Mouse (Mus musculus) midbrain, postnatal 0 days (tissue): ENCODE results near the gene Astn2. TPM values are rescaled to one million over a fixed set of nuclear protein-coding genes. Genes with fewer than 3 reads are reported as not detected.

Experiments
- ATAC-seq: fragments of 200-750 bp; cut with Nextera tagmentation; 2 replicates; pipeline ENCODE4 v1.8.0; 2017; ENCODE audit warnings: moderate number of reproducible peaks, mild to moderate bottlenecking, moderate TSS enrichment, moderate library complexity; ENCODE audit not compliant: low FRiP score
- DNase-seq: peaks from one replicate; pipeline ENCODE4 v3.0.0-alpha.2; 2015; ENCODE audit warnings: low spot score
- H3K27ac ChIP-seq: fragments of 300-500 bp; sonication (generic); 2 replicates; pipeline ENCODE4 v1.5.1; 2014; ENCODE audit warnings: low read depth, mild to moderate bottlenecking, low read length, mixed read lengths
- H3K27me3 ChIP-seq: fragments of 300-500 bp; sonication (generic); 2 replicates; pipeline ENCODE4 v1.6.1; 2014; ENCODE audit warnings: low read length, control low read depth, mixed read lengths; ENCODE audit not compliant: insufficient read depth
- H3K36me3 ChIP-seq: fragments of 300-500 bp; sonication (generic); 2 replicates; pipeline ENCODE4 v1.6.1; 2014; ENCODE audit warnings: low read length, control low read depth, mixed read lengths; ENCODE audit not compliant: insufficient read depth
- H3K4me1 ChIP-seq: fragments of 300-500 bp; sonication (generic); 2 replicates; pipeline ENCODE4 v1.6.1; 2014; ENCODE audit warnings: mild to moderate bottlenecking, control low read depth, antibody characterized with exemption, low read length, mixed read lengths; ENCODE audit not compliant: insufficient read depth
- H3K4me2 ChIP-seq: fragments of 300-500 bp; sonication (generic); 2 replicates; pipeline ENCODE4 v1.6.1; 2014; ENCODE audit warnings: low read depth, mild to moderate bottlenecking, low read length, mixed read lengths; ENCODE audit not compliant: poor library complexity, severe bottlenecking
- H3K4me3 ChIP-seq: fragments of 300-500 bp; sonication (generic); 2 replicates; pipeline ENCODE4 v1.5.1; 2014; ENCODE audit warnings: low read depth, mild to moderate bottlenecking, low read length, moderate library complexity
- H3K9ac ChIP-seq: fragments of 300-500 bp; sonication (generic); replicated peaks from 2 replicates; pipeline ENCODE4 v1.6.1; 2014; ENCODE audit warnings: mild to moderate bottlenecking, low read length, moderate library complexity, mixed read lengths; ENCODE audit not compliant: poor library complexity, severe bottlenecking
- H3K9me3 ChIP-seq: fragments of 300-500 bp; sonication (generic); 2 replicates; pipeline ENCODE4 v1.6.1; 2016; ENCODE audit warnings: low read length, control low read depth
- CTCF ChIP-seq: IDR thresholded peaks from 2 replicates; pipeline ENCODE4 v1.5.1; 2016; ENCODE audit warnings: antibody characterized with exemption, mild to moderate bottlenecking
- WGBS: fragments of 180-500 bp; shearing (Covaris S2); extraction: QIAGEN DNeasy Blood & Tissue Kit; methylation state at CpG from one replicate; pipeline ENCODE4 v1.1.7; 2014; 5-methylcytosine and 5-hydroxymethylcytosine counted together
- polyA plus RNA-seq: library from polyadenylated mRNA; unstranded; fragments of >200 nt; fragmentation: Nextera tagmentation; extraction: Ambion mirVana; gene quantifications from 2 replicates; pipeline ENCODE4 v1.2.1, GENCODE M21; 2015
- total RNA-seq: library from RNA; depleted of rRNA; stranded (reverse); fragments of >200 nt; gene quantifications from 2 replicates; pipeline ENCODE4 v1.2.3, GENCODE M21; 2014

Gene Astn2
- total and polyA plus RNA-seq, 2 experiments from 2014 or later = 2.5 to 34.9 TPM

DNA sequence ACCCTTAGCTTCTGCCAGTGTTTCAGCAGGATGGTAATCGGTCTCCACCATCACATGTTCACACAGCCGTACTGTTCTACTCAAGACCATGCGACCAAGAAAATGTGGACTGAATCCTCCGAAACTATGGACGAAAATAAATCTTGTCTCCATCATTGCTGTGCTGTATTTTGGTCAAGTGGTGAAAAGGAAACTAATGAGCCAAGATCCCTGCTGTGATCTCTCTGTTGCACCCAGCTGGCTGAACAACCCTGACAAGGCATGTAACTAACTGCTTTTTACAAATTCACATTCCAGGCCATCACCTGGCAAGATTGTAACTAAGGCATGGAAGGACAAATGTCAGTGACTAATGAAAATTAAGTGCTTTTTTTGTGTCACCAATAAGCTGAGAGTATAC lies 257.9 kb downstream of the Astn2 start:
- Histone ChIP-seq H3K4me2 (no peak overlapping the region), H3K9ac (no peak overlapping the region), H3K27ac (no peak overlapping the region), H3K4me1 (no peaks in the 10 kb centered on the region), H3K9me3 (no peaks in the 10 kb centered on the region), H3K27me3 (no peaks in the 10 kb centered on the region), H3K36me3 (no peaks in the 10 kb centered on the region), H3K4me3 (no peak overlapping the region)
- 93% methylated on average over 5 of the region's 5 CpGs for WGBS
- ATAC-seq (no peak), DNase-seq (no peak)
- TF ChIP-seq CTCF = no peak

DNA sequence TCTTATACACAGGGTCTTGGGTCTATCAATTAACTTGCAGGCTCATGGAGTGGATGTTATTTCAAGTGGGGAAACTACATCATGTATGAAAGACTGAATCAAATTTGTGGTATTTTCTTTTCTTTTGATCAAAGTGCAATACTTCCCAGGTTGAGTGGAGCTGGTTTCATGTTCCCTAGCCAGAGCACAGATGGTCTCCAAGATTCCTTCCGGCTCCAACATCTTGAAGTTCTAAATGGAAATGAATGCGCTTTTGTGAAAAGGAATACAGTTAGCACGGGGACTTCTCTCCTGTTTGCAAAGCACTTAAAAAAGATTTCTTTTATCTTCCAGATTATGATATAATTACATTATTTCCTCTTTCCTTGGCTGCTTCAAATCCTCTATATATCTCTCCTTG lies 278.2 kb downstream of the Astn2 start:
- Histone ChIP-seq H3K36me3 (no peaks in the 10 kb centered on the region), H3K9ac (no peak overlapping the region), H3K9me3 (no peaks in the 10 kb centered on the region), H3K4me1 (no peaks in the 10 kb centered on the region), H3K27me3 (no peaks in the 10 kb centered on the region), H3K4me2 (no peak overlapping the region), H3K4me3 (no peak overlapping the region), H3K27ac (no peak overlapping the region)
- ATAC-seq (no peak), DNase-seq (no peak)
- WGBS = 91% methylated on average over 3 of the region's 3 CpGs
- no peak for TF ChIP-seq CTCF

DNA sequence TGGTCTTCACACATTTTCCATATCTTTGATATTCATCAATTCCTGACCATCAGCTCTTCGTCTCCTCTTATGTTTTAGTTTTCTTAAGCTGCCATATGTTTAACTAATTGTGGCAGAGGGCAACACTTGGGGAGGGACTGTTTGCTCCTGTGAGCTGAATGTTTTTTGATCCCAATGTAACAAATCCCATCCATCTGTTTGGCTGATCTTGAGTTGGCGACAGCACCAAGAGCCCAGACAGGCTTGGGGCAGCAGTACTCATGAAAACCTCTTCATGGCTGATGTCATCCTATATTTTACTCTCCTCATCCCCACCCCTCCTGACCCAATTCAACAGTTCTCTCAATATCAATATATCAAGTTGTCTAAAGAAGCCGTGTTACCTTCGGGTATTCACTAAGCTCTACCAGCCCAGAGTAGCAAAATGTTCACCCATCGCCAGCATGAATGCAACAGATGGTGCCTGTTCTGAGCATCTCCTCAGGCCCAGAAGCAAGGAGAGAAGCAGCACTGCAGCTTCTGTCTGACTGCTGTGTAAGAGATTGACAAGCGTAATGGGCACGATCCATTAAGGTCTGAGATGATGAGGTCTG lies 281.5 kb downstream of the Astn2 start:
- no peak for TF ChIP-seq CTCF
- no peak overlapping the region for H3K9ac ChIP-seq
- DNase-seq (no peak), ATAC-seq (no peak)
- no peaks in the 10 kb centered on the region for H3K36me3 ChIP-seq
- no peak overlapping the region for H3K4me2 ChIP-seq
- H3K4me1 ChIP-seq = no peaks in the 10 kb centered on the region
- no peaks in the 10 kb centered on the region for H3K27me3 ChIP-seq
- H3K9me3 ChIP-seq = no peaks in the 10 kb centered on the region
- H3K27ac ChIP-seq = no peak overlapping the region
- no peak overlapping the region for H3K4me3 ChIP-seq
- WGBS = 94% methylated on average over 7 of the region's 7 CpGs

DNA sequence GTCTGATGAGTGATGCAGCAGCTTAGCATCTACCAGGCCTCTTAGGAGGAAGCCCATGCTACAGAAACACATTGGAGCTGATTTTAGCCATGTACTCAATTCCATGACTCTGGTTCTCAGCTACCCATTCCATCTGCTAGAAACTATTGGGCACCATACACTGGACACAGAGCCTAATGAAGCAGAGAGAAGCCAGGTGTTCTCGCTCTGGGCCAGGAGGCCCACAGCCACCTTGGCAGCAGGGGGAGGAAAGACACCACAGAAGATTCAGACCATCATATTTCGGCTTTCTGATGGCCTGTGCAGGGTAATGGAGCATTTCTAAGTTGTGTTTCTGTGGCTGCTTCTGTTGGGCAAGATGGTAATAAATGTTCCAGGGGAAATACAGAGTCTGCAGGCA lies 290.2 kb downstream of the Astn2 start:
- H3K36me3 ChIP-seq = no peaks in the 10 kb centered on the region
- 83% methylated on average over 2 of the region's 2 CpGs for WGBS
- DNase-seq (no peak), ATAC-seq (no peak)
- no peak overlapping the region for H3K9ac ChIP-seq
- no peak overlapping the region for H3K27ac ChIP-seq
- no peaks in the 10 kb centered on the region for H3K9me3 ChIP-seq
- H3K4me2 ChIP-seq = no peak overlapping the region
- no peak overlapping the region for H3K4me3 ChIP-seq
- no peak for TF ChIP-seq CTCF
- no peaks in the 10 kb centered on the region for H3K27me3 ChIP-seq
- H3K4me1 ChIP-seq = no peaks in the 10 kb centered on the region

DNA sequence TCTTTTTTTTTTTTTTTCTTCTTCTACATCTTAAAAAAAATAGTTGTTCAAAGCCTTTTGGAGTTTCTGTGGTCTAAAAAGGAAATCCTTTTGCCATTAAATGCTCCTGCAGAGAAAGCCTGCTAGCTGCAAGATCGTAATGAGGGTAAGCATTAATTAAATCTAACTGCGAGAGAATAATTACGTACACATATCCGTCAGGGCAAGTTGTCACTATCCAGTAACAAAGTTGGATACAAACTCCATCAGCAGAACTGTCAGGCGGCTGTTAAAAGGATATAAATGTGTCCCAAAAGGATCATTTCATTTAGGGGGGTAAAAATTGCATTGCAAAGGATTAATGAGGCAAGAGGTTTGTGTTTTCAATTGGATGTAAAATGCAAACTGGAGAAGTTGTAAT lies 302.4 kb downstream of the Astn2 start:
- DNase-seq = peak; percentile 19
- no peaks in the 10 kb centered on the region for H3K4me1 ChIP-seq
- H3K27me3 ChIP-seq = no peaks in the 10 kb centered on the region
- no peaks in the 10 kb centered on the region for H3K36me3 ChIP-seq
- H3K27ac ChIP-seq = no peak overlapping the region
- TF ChIP-seq CTCF = no peak
- no peak for ATAC-seq
- 52% methylated on average over 5 of the region's 5 CpGs for WGBS
- H3K4me3 ChIP-seq = no peak overlapping the region
- H3K9me3 ChIP-seq = no peaks in the 10 kb centered on the region
- no peak overlapping the region for H3K9ac ChIP-seq
- H3K4me2 ChIP-seq = no peak overlapping the region

DNA sequence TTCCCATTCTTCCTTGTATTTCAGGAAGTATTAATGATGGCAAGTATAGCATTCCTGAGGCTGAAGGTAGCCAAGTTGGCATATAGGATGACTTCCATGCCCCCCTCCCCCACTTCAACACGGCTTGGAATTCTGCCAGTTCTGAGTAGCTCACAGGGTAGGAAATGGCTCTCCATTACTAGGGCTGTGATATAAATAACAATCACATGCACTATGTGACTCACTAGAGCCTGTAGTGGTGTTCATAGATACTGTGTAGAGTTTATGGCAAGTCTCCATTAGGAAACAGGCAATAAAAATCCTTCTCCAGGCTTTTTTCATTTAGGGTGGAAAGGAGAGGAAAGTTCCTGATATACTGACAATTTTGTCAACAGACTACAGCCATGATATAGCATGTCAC lies 306.8 kb downstream of the Astn2 start:
- Histone ChIP-seq H3K9me3 (no peaks in the 10 kb centered on the region), H3K4me3 (no peak overlapping the region), H3K27me3 (no peaks in the 10 kb centered on the region), H3K9ac (no peak overlapping the region), H3K36me3 (no peaks in the 10 kb centered on the region), H3K4me1 (no peaks in the 10 kb centered on the region), H3K27ac (no peak overlapping the region), H3K4me2 (no peak overlapping the region)
- ATAC-seq = no peak
- no peak for DNase-seq
- TF ChIP-seq CTCF = no peak
- 100% methylated on average over 1 of the region's 1 CpGs for WGBS
